Mouse (Mus musculus): ENCODE results near the gene Tmem135.

GRCm38 (mm10) chr7:89239592-89239991 is 164.4 kb downstream of the Tmem135 start:
- TF ChIP-seq CTCF (IDR thresholded peaks at IDR 0.05) (no peak), EP300 (IDR thresholded peaks at IDR 0.05) (no peak)
